Mouse (Mus musculus): ENCODE results near the gene Acad11.

DNA sequence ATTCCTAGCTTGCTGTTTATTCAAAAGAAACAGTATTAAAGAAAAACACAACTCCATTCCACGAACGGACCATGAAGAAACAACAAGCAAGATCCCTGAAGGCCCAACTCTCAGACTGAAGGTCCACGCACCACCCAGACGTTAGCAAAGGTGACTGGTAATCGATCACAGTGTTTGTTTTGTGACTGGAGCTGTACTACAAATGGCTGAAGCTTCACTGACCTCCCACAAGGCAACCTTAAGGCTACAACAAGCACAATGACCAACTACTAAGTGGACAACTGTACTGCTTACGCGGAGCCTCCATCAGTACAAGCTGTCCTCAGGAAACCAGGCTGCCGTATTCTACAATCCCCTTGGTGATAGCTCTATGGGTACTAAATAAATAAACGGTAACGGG lies 106.8 kb downstream of the Acad11 start:
- TF ChIP-seq CTCF (IDR thresholded peaks at IDR 0.05; ENCODE audit: extremely low read depth, insufficient read depth, low read length) (no peak), POLR2A (IDR thresholded peaks at IDR 0.05; ENCODE audit: extremely low read depth, insufficient read depth, low read length) (no peak)

All from cortical plate, adult 2 months (tissue).